Mouse (Mus musculus) thymus, postnatal 10 days (tissue): ENCODE results near the gene Nap1l1.

Experiments
- DNase-seq, 2 experiments: peaks; one replicate each; pipeline ENCODE4 v3.0.0; 2021; ENCODE audit warnings: low spot score in 2 of 2

Nap1l1 gene

GRCm38 (mm10) chr10:111515071-111516010 lies 42.3 kb downstream of the Nap1l1 start:
- DNase-seq: no peak

- peak in 1 of 2 experiments; percentile 52 for DNase-seq
These were observed 43.2 kb downstream of the Nap1l1 start for GRCm38 (mm10) chr10:111516172-111516588.

- DNase-seq: no peak
These were observed 43.9 kb downstream of the Nap1l1 start for GRCm38 (mm10) chr10:111516804-111517436.

DNA sequence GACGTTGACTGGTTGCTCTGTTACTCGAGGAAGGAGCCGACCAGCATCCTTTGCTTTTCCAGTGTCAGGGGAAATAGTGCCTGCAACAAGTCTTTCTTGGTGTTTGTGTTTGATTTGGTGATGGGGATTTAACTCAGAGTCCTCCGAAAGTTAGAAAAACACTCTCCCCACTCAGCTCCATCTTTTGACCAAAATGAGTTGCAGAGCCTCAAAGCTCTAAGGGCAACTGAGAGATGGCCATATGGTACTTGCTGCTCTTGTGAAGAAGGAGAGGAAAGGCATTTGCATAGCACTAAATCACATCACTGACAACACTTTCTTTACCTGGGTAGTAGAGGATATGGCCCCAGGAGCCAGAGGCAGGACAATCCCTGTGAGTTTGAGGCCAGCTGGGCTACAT lies 45.3 kb downstream of the Nap1l1 start:
- DNase-seq: no peak

DNA sequence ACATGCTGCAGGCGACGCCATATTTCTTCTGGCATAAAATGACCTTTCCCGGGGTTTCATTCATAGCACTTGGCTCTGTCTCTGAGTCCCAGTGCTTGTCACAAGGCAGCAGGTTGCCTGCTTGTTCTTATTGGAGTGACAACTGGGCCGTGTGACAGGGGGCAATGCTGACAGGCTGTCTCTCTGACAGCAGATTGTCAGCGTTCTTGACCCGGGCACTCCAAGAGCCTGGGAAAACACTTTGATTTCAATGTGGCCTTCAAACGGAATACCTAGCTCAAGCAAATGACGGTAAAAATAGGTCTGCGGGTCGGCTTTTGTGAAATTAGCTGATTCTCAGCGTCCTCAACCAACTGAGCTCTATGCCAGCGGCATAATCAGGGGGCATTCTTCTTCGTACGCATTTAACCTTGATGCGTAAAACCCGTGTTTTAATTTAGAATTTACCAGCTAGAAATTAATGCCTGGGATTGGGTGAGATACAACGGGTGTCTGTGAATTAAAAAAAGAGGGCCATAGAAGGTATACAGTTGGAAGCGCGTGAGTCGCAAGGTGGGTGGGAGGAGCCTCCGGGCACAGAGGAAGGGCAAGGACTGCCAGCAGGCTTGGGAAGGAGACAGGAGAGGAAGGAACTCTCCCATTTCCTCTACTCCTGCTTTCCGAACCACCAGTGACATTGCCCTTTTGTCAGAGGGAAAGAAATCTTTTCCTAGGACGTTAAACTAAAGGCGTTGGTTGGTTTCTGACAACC lies 46.8 kb downstream of the Nap1l1 start:
- no peak for DNase-seq

GRCm38 (mm10) chr10:111520621-111521020 lies 47.6 kb downstream of the Nap1l1 start:
- no peak for DNase-seq

DNA sequence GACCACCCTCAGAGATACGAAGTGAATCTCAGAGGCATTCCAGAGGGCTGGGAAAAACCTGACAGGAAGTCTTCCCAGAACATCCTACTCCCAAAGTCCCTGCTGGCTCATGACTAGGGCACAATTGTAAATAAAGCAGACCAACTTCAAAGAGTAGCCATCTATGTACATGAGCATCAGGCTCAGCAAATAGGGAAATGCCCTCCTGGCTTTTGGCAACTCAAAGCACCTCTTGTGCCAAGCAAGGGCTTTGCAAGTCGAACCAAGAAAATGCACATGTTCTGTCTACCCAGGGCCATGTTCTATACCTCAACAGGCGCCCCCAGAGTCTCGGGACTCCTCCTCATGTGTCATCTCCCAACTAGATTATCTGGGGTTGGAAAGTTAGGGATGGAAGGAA lies 48.6 kb downstream of the Nap1l1 start:
- DNase-seq: no peak

DNA sequence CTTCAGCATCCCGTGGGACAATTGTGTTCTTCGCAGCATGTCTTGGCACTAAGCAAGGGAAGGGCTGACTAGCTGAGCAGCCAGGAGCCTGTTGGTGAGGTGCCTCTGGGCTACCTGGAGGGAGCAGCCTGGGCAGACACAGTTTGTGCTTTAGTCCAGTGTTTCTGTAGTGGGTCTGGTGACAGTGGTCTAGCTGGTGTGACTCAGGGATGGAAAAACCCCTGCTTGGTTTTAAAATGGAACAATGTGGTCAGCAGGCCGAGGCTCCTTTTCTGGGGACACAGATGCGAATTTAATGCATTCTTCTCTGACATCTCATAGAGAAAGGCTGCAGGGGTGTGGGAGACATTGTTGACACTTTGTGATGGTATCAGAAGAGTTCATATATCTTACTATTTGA lies 49.2 kb downstream of the Nap1l1 start:
- no peak for DNase-seq

GRCm38 (mm10) chr10:111523894-111524293 lies 50.9 kb downstream of the Nap1l1 start:
- no peak for DNase-seq

GRCm38 (mm10) chr10:111527057-111527456 lies 54.0 kb downstream of the Nap1l1 start:
- no peak for DNase-seq

- no peak for DNase-seq
These were observed 54.6 kb downstream of the Nap1l1 start for GRCm38 (mm10) chr10:111527613-111528012.

DNA sequence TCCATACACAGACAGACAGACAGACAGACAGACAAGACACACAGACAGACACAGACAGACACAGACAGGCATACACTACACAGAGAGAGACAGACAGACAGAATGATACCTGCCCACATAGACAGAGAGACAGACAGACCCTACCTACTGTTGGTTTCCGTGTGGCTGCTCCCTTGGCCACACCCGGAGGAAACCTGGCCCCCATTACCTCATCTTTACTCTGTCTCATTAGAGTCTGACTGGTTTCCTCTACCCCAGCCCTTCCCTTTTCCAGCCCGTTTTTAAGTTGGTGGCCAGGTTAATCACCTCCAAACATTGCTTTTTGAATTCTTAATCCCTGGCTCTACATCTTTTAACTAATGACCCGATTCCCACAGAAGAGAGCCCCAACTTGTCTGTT lies 55.3 kb downstream of the Nap1l1 start:
- DNase-seq: no peak

DNA sequence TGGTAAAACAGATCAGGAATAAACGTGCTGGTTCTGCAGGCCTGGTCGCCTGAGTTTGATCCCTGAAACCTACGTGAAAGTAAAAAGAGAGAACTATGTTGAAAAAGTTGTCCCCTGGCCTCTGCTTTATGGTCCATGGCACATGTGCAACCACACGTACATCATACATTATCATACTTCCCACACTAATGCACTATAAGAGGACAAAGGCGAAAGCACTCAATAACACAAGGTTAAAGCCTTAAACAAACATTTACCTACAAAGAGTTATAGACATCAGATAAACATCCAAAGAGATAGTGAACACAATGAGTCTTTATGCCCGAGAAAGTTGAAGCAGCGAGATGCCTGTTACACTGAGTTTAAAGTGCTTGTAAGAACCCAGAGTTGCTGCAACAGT lies 57.4 kb downstream of the Nap1l1 start:
- no peak for DNase-seq

GRCm38 (mm10) chr10:111534691-111535090 lies 61.7 kb downstream of the Nap1l1 start:
- DNase-seq: no peak

DNA sequence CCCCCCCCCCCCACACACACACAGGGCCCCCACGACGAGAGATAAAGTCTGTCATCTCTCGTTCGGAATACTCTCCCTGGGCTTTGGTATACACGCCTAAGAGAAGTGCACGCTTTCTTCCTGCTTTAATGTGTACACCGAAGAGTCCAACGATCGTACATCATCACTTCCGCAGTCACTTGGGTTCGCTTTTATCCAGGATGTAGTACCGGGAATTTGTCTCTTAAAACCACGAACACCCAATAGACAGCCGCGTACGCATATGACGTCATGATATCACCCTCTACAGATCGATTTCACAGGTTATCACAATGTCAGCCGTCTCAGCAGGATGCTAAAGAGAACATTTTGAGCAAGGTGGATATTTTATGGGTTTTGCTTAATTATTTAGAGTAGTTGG lies 64.4 kb downstream of the Nap1l1 start:
- no peak for DNase-seq

DNA sequence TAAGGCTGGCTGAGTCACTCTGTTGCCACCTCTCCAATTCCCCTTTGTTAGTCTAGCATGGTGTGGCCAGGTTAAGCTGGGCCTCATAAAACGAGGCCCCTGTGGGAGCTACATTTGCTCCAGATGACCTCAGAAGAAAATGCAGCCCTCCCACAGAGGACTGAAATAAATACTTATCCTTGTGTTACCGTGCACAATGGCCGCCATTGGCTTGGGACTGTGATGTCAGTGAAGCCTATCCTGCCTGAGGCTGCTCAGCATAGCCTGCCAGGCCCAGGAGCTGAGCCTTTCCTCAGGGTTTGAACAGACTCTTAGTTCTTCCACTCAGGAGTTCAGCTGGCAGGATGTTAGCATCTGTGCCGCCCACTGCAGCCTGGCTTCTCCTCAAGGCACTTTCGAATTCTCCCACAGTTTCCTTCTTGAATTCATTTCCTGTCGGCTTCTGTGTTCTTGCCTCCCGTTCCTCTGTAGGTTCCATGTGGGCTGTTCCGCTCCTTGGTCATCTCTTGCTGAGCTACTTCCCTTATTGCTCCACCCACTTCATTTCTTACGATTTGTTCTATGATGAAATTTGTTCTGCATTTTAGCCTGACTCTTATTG lies 66.8 kb downstream of the Nap1l1 start:
- peak in 1 of 2 experiments; percentile 36 for DNase-seq

- no peak for DNase-seq
These were observed 67.7 kb downstream of the Nap1l1 start for GRCm38 (mm10) chr10:111540678-111541077.

GRCm38 (mm10) chr10:111543106-111543505 lies 70.1 kb downstream of the Nap1l1 start:
- DNase-seq: no peak

DNA sequence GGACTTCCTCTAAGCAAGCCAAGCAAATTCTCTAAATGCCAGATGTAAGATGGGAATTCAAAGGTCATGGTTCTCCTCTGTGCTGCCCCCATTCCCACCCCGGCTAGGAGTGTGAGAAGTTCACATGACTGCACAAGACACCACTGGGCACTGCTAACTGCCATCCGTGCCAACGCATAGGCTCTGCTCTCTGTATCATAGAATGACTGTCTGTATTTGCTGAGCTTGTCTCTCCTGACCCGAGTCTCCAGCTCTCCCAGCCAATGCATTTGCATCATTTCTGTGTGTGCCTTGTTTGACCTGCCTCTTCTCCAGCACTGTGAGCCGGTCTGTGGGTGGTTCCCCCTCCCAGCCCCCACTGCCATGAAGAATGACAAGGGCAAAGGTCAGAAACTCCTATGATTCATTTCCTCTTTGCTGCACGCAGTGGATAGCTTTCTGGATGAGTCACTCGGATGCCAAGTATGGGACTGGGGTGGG lies 70.8 kb downstream of the Nap1l1 start:
- no peak for DNase-seq

DNA sequence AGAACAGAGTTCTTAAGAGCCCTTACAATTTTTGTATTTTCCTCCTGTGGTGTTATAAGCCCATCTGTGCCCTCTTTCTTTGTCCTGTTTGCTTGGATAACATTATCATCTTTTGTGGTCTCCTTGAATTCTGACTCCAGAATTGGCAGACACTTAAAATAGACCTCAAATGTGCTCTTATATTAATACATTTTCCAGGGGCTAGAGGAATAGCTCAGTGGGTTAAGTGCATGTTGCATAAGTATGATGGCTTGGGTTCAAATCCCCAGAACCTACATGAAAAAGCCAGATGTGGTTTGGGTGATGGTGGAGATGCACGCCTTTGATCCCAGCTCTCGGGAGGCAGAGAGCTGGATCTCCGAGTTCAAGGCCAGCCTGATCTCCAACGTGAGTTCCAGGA lies 71.3 kb downstream of the Nap1l1 start:
- no peak for DNase-seq

- no peak for DNase-seq
These were observed 72.6 kb downstream of the Nap1l1 start for GRCm38 (mm10) chr10:111545648-111546047.
